Mouse (Mus musculus) intestine, embryonic 15.5 days (tissue): ENCODE measurements around the gene Acer2. TPM values are rescaled to one million over a fixed set of nuclear protein-coding genes. Genes with fewer than 3 reads are reported as not detected.
A peak's percentile ranks its signal among the peaks of the same experiment; 100 is the strongest.

Source experiments
- ATAC-seq: fragments of 200-750 bp; cut with Nextera tagmentation; 2 replicates; pipeline ENCODE4 v1.8.0; 2017; ENCODE audit warnings: moderate TSS enrichment, moderate library complexity
- H3K27ac ChIP-seq: fragments of 300-500 bp; sonication (generic); 2 replicates; pipeline ENCODE4 v1.5.1; 2015; ENCODE audit warnings: mild to moderate bottlenecking, inconsistent platforms
- H3K27me3 ChIP-seq: fragments of 300-500 bp; sonication (generic); replicated peaks from 2 replicates; pipeline ENCODE4 v1.6.1; 2015; ENCODE audit warnings: inconsistent platforms
- H3K36me3 ChIP-seq: fragments of 300-500 bp; sonication (generic); 2 replicates; pipeline ENCODE4 v1.6.1; 2015; ENCODE audit warnings: inconsistent platforms
- H3K4me1 ChIP-seq: fragments of 300-500 bp; sonication (generic); replicated peaks from 2 replicates; pipeline ENCODE4 v1.6.1; 2015; ENCODE audit warnings: inconsistent platforms
- H3K4me2 ChIP-seq: fragments of 300-500 bp; sonication (generic); replicated peaks from 2 replicates; pipeline ENCODE4 v1.6.1; 2015; ENCODE audit warnings: mild to moderate bottlenecking, inconsistent platforms
- H3K4me3 ChIP-seq: fragments of 300-500 bp; sonication (generic); replicated peaks from 2 replicates; pipeline ENCODE4 v1.5.1; 2015; ENCODE audit warnings: inconsistent platforms
- H3K9ac ChIP-seq: fragments of 300-500 bp; sonication (generic); 2 replicates; pipeline ENCODE4 v1.6.1; 2015; ENCODE audit warnings: inconsistent platforms
- H3K9me3 ChIP-seq: fragments of 300-500 bp; sonication (generic); 2 replicates; pipeline ENCODE4 v1.6.1; 2016; ENCODE audit warnings: inconsistent platforms
- WGBS: fragments of 180-500 bp; shearing (Covaris S2); methylation state at CpG from one replicate; pipeline ENCODE4 v1.1.7; 2015; 5-methylcytosine and 5-hydroxymethylcytosine counted together
- polyA plus RNA-seq: library from polyadenylated mRNA; unstranded; fragments of >200 nt; fragmentation: Nextera tagmentation; extraction: Ambion mirVana; gene quantifications from 2 replicates; pipeline ENCODE4 v1.2.1, GENCODE M21; 2015

Acer2 gene
- polyA plus RNA-seq, 1 experiment from 2014 or later, result 26.5 TPM

GRCm38 (mm10) chr4:86930636-86931456, 56.6 kb downstream of the Acer2 start:
- H3K4me2 ChIP-seq, result peak overlapping the region; percentile 70
- peak overlapping the region; percentile 51 for H3K4me3 ChIP-seq
- H3K9ac ChIP-seq, result peak overlapping the region; percentile 65
- H3K36me3 ChIP-seq, result no peaks in the 10 kb centered on the region
- no peaks in the 10 kb centered on the region for H3K9me3 ChIP-seq
- no peaks in the 10 kb centered on the region for H3K4me1 ChIP-seq
- H3K27ac ChIP-seq, result peak overlapping the region; percentile 54; the same call in 1 of the 2 replicates
- H3K27me3 ChIP-seq, result no peaks in the 10 kb centered on the region
- WGBS, result 10% methylated on average over 33 of the region's 33 CpGs
- peak; percentile 87 for ATAC-seq

- Histone ChIP-seq H3K27me3 (no peaks in the 10 kb centered on the region), H3K4me2 (no peak overlapping the region), H3K27ac (no peak overlapping the region), H3K4me1 (no peaks in the 10 kb centered on the region), H3K9ac (no peak overlapping the region), H3K9me3 (no peaks in the 10 kb centered on the region), H3K4me3 (no peak overlapping the region), H3K36me3 (no peaks in the 10 kb centered on the region)
- ATAC-seq, result no peak
- WGBS, result 87% methylated on average over 6 of the region's 6 CpGs
Observed at GRCm38 (mm10) chr4:86933026-86933425, 58.8 kb downstream of the Acer2 start.

- no peaks in the 10 kb centered on the region for H3K36me3 ChIP-seq
- H3K4me3 ChIP-seq, result no peak overlapping the region
- H3K9ac ChIP-seq, result no peak overlapping the region
- H3K4me1 ChIP-seq, result no peaks in the 10 kb centered on the region
- no peak for ATAC-seq
- 90% methylated on average over 9 of the region's 9 CpGs for WGBS
- H3K9me3 ChIP-seq, result no peaks in the 10 kb centered on the region
- no peaks in the 10 kb centered on the region for H3K27me3 ChIP-seq
- no peak overlapping the region for H3K27ac ChIP-seq
- no peak overlapping the region for H3K4me2 ChIP-seq
Observed at GRCm38 (mm10) chr4:86936217-86936616, 62.0 kb downstream of the Acer2 start.

- no peak overlapping the region for H3K4me2 ChIP-seq
- no peak overlapping the region for H3K27ac ChIP-seq
- H3K9me3 ChIP-seq, result no peaks in the 10 kb centered on the region
- H3K36me3 ChIP-seq, result no peaks in the 10 kb centered on the region
- no peak overlapping the region for H3K9ac ChIP-seq
- no peaks in the 10 kb centered on the region for H3K27me3 ChIP-seq
- no peak overlapping the region for H3K4me3 ChIP-seq
- no peak for ATAC-seq
- H3K4me1 ChIP-seq, result no peaks in the 10 kb centered on the region
- WGBS, result 57% methylated on average over 3 of the region's 3 CpGs
Observed at GRCm38 (mm10) chr4:86936706-86937105, 62.5 kb downstream of the Acer2 start.

GRCm38 (mm10) chr4:86942656-86943055, 68.5 kb downstream of the Acer2 start:
- ATAC-seq, result no peak
- Histone ChIP-seq H3K9me3 (no peaks in the 10 kb centered on the region), H3K4me3 (no peak overlapping the region), H3K27ac (no peak overlapping the region), H3K36me3 (no peaks in the 10 kb centered on the region), H3K27me3 (no peaks in the 10 kb centered on the region), H3K4me2 (no peak overlapping the region), H3K4me1 (no peaks in the 10 kb centered on the region), H3K9ac (no peak overlapping the region)
- 81% methylated on average over 6 of the region's 6 CpGs for WGBS

- Histone ChIP-seq H3K4me1 (no peaks in the 10 kb centered on the region), H3K4me3 (no peak overlapping the region), H3K4me2 (no peak overlapping the region), H3K27me3 (no peaks in the 10 kb centered on the region), H3K36me3 (no peaks in the 10 kb centered on the region), H3K9me3 (no peaks in the 10 kb centered on the region), H3K9ac (no peak overlapping the region), H3K27ac (no peak overlapping the region)
- ATAC-seq, result no peak
- 48% methylated on average over 6 of the region's 6 CpGs for WGBS
Observed at GRCm38 (mm10) chr4:86943296-86943695, 69.1 kb downstream of the Acer2 start.

GRCm38 (mm10) chr4:86948794-86949193, 74.6 kb downstream of the Acer2 start:
- 84% methylated on average over 1 of the region's 1 CpGs for WGBS
- Histone ChIP-seq H3K4me1 (no peaks in the 10 kb centered on the region), H3K27me3 (no peaks in the 10 kb centered on the region), H3K36me3 (no peaks in the 10 kb centered on the region), H3K9me3 (no peaks in the 10 kb centered on the region), H3K4me2 (no peak overlapping the region), H3K9ac (no peak overlapping the region), H3K4me3 (no peak overlapping the region), H3K27ac (no peak overlapping the region)
- ATAC-seq, result no peak

GRCm38 (mm10) chr4:86953519-86953918, 79.3 kb downstream of the Acer2 start:
- Histone ChIP-seq H3K4me1 (no peaks in the 10 kb centered on the region), H3K4me3 (no peak overlapping the region), H3K9me3 (no peaks in the 10 kb centered on the region), H3K27ac (no peak overlapping the region), H3K36me3 (no peaks in the 10 kb centered on the region), H3K9ac (no peak overlapping the region), H3K4me2 (no peak overlapping the region), H3K27me3 (no peaks in the 10 kb centered on the region)
- 48% methylated on average over 5 of the region's 5 CpGs for WGBS
- ATAC-seq, result no peak

- Histone ChIP-seq H3K4me2 (no peak overlapping the region), H3K27me3 (no peaks in the 10 kb centered on the region), H3K9me3 (no peaks in the 10 kb centered on the region), H3K27ac (no peak overlapping the region), H3K4me3 (no peak overlapping the region), H3K36me3 (no peaks in the 10 kb centered on the region), H3K9ac (no peak overlapping the region), H3K4me1 (no peaks in the 10 kb centered on the region)
- no peak for ATAC-seq
- 62% methylated on average over 4 of the region's 4 CpGs for WGBS
Observed at GRCm38 (mm10) chr4:86955448-86955847, 81.3 kb downstream of the Acer2 start.

- Histone ChIP-seq H3K9ac (no peak overlapping the region), H3K27me3 (no peaks in the 10 kb centered on the region), H3K27ac (no peak overlapping the region), H3K4me3 (no peak overlapping the region), H3K4me1 (no peaks in the 10 kb centered on the region), H3K9me3 (no peaks in the 10 kb centered on the region), H3K4me2 (no peak overlapping the region), H3K36me3 (no peaks in the 10 kb centered on the region)
- ATAC-seq, result no peak
- 42% methylated on average over 14 of the region's 14 CpGs for WGBS
Observed at GRCm38 (mm10) chr4:86957576-86958411, 83.6 kb downstream of the Acer2 start.

- Histone ChIP-seq H3K27ac (no peak overlapping the region), H3K4me1 (no peaks in the 10 kb centered on the region), H3K4me3 (no peak overlapping the region), H3K27me3 (no peaks in the 10 kb centered on the region), H3K4me2 (no peak overlapping the region), H3K9me3 (no peaks in the 10 kb centered on the region), H3K36me3 (no peaks in the 10 kb centered on the region), H3K9ac (no peak overlapping the region)
- WGBS, result 84% methylated on average over 5 of the region's 5 CpGs
- ATAC-seq, result no peak
Observed at GRCm38 (mm10) chr4:86977272-86977671, 103.1 kb downstream of the Acer2 start.
